ENCODE assay signal across 7 mouse cellular contexts in genomic region chr7:137410337-137411197, GRCm38 (mm10). TPM values are rescaled to one million over a fixed set of nuclear protein-coding genes. Genes with fewer than 3 reads are reported as not detected.
DNase-seq lines count a peak whose midpoint lies in the region; ATAC-seq lines count a peak whose summit lies in the region.

Gene 9430038I01Rik, minus strand, starts transcription at chr7:137410762.

- peak; percentile 100 for ATAC-seq in intestine, embryonic 16.5 days
- peak; percentile 100 for ATAC-seq in midbrain, embryonic 11.5 days (ENCODE audit: low FRiP score)

- no peaks in the 10 kb centered on the region for H3K36me3 ChIP-seq in intestine, embryonic 16.5 days (ENCODE audit: control insufficient read depth, insufficient read depth, low read length)
- H3K36me3 ChIP-seq in midbrain, embryonic 11.5 days (ENCODE audit: control insufficient read depth, insufficient read depth, low read length), result no peaks in the 10 kb centered on the region

- H3K9ac ChIP-seq in intestine, embryonic 16.5 days (ENCODE audit: low read depth, low read length), result peak within 1 kb of the TSS; percentile 83
- peak within 1 kb of the TSS; percentile 84 for H3K9ac ChIP-seq in midbrain, embryonic 11.5 days (ENCODE audit: low read length)

- H3K4me2 ChIP-seq in intestine, embryonic 16.5 days (ENCODE audit: low read depth, low read length), result peak within 1 kb of the TSS; percentile 73
- H3K4me2 ChIP-seq in midbrain, embryonic 11.5 days, result peak within 1 kb of the TSS; percentile 60

- peak within 1 kb of the TSS; percentile 93 for H3K27ac ChIP-seq in intestine, embryonic 16.5 days (ENCODE audit: low read length)
- H3K27ac ChIP-seq in midbrain, embryonic 11.5 days (ENCODE audit: low read depth, low read length), result peak within 1 kb of the TSS; percentile 73

- H3K4me1 ChIP-seq in intestine, embryonic 16.5 days (ENCODE audit: control insufficient read depth, insufficient read depth, low read length), result no peaks in the 10 kb centered on the region
- 0 out of 2 replicates have a peak, but pooled peaks cover 3% of the 10 kb centered on the region for H3K4me1 ChIP-seq in midbrain, embryonic 11.5 days (ENCODE audit: control insufficient read depth, insufficient read depth, low read length)

- no peaks in the 10 kb centered on the region for H3K27me3 ChIP-seq in intestine, embryonic 16.5 days (replicated peaks; ENCODE audit: control insufficient read depth, insufficient read depth, low read length)
- H3K27me3 ChIP-seq in midbrain, embryonic 11.5 days (ENCODE audit: control insufficient read depth, insufficient read depth, low read length), result no peaks in the 10 kb centered on the region

- DNase-seq in adrenal gland, adult 8-10 months, result peak; percentile 95
- peak; percentile 97 for DNase-seq in embryo, embryonic 9.5 days (ENCODE audit: extremely low spot score)
- peak; percentile 97 to 99 for DNase-seq in gastrocnemius, postnatal 4 days (ENCODE audit: low spot score in 2 of 2)
- DNase-seq in left cerebral cortex, postnatal 36 days (ENCODE audit: low spot score in 2 of 2), result peak; percentile 94 to 96
- peak; percentile 100 for DNase-seq in midbrain, embryonic 11.5 days (ENCODE audit: low spot score, missing footprints)
- peak; percentile 95 for DNase-seq in skeletal muscle tissue, adult 2 months (ENCODE audit: low read depth, low spot score)

- under 1% methylated on average over 59 of the region's 63 CpGs for WGBS in intestine, embryonic 16.5 days
- WGBS in midbrain, embryonic 11.5 days, result under 1% methylated on average over 63 of the region's 63 CpGs

- H3K9me3 ChIP-seq in intestine, embryonic 16.5 days (ENCODE audit: control insufficient read depth, low read length), result no peaks in the 10 kb centered on the region
- H3K9me3 ChIP-seq in midbrain, embryonic 11.5 days (ENCODE audit: control insufficient read depth, low read length), result no peaks in the 10 kb centered on the region

- peak within 1 kb of the TSS; percentile 81 for H3K4me3 ChIP-seq in intestine, embryonic 16.5 days (ENCODE audit: low read length)
- H3K4me3 ChIP-seq in midbrain, embryonic 11.5 days (ENCODE audit: low read depth, low read length), result peak within 1 kb of the TSS; percentile 81

- intact Hi-C loops in left cerebral cortex, postnatal 36 days (cut with DNase I), result loop anchor here (1.0 kb wide), 1 partner anchor 27 kb away; the partner anchor contains the start of gene Glrx3

RNA-seq across cellular contexts. Expression of gene 9430038I01Rik, which starts in this region (rescaled TPM):
- total RNA-seq in adrenal gland, adult 8-10 months (2022), result 10 to 100 TPM; 11.6 to 17.1 (median 12.0) TPM
- 1 to 10 TPM; 6.1 to 6.6 TPM for total RNA-seq in gastrocnemius, postnatal 4 days (2021)
- 23.6 and 24.3 TPM in 2 replicates for polyA plus RNA-seq in intestine, embryonic 16.5 days (2015; fragmentation: Nextera tagmentation; extraction: Ambion mirVana)
- 1 to 10 TPM; 3.1 to 4.4 TPM for total RNA-seq in left cerebral cortex, postnatal 36 days (2021)
- 14.9 and 15.3 TPM in 2 replicates for polyA plus RNA-seq in midbrain, embryonic 11.5 days (2014; fragmentation: Nextera tagmentation; extraction: Ambion mirVana)

Comparison
In these comparisons a context has a peak if more than half of its experiments do, and no peak if none do; other contexts are left out.
1. Peak in every context shown above with its lines: DNase-seq, ATAC-seq, H3K4me3 ChIP-seq and H3K27ac ChIP-seq.